Mouse (Mus musculus): ENCODE data around the gene Gpa33. TPM values are rescaled to one million over a fixed set of nuclear protein-coding genes. Genes with fewer than 3 reads are reported as not detected.

Gene Gpa33
- total and polyA plus RNA-seq, 2 experiments from 2014 or later, result 0.17 TPM; not detected in 1

- peak overlapping the region; percentile 25; the same call in 1 of the 2 replicates for H3K4me3 ChIP-seq (ENCODE audit: low read depth, low read length)
Measured at GRCm38 (mm10) chr1:166160569-166161445, 30.8 kb downstream of the Gpa33 start.

DNA sequence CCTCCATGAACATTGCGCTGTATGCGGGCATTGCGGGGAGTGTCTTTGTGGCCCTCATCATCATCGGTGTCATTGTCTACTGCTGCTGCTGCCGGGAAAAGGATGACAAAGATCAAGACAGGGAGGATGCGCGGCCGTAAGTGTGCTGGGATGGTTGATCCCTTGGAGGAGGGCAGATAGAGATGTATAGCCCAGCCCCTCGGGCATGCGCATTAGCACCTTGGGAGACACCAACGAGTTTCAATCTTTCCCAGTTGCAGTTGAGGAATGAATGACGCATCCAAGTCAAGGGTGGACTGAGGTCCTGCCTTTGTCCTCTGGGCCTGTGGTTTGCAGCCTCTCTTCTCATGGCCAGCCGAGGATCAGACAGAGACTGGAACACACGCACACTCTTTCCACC, 34.5 kb downstream of the Gpa33 start:
- Histone ChIP-seq H3K4me2 (ENCODE audit: low read depth, low read length, poor library complexity, severe bottlenecking) (no peak overlapping the region), H3K4me1 (ENCODE audit: insufficient read depth, low read length) (no peaks in the 10 kb centered on the region), H3K9ac (replicated peaks; ENCODE audit: low read length, poor library complexity, severe bottlenecking) (no peak overlapping the region), H3K4me3 (ENCODE audit: low read depth, low read length) (no peak overlapping the region), H3K27ac (ENCODE audit: low read depth, low read length) (no peak overlapping the region), H3K9me3 (ENCODE audit: low read length) (no peaks in the 10 kb centered on the region), H3K36me3 (ENCODE audit: insufficient read depth, low read length) (no peaks in the 10 kb centered on the region), H3K27me3 (ENCODE audit: insufficient read depth, low read length) (peaks cover 4% of the 10 kb centered on the region; the same call in 1 of the 2 replicates)
- 86% methylated on average over 14 of the region's 14 CpGs for WGBS
- no peak for TF ChIP-seq CTCF (IDR thresholded peaks at IDR 0.05)
- ATAC-seq (ENCODE audit: low FRiP score) (no peak), DNase-seq (ENCODE audit: low spot score) (no peak)

More at GRCm38 (mm10) chr1:166160569-166161445, 30.8 kb downstream of the Gpa33 start:
- DNase-seq (ENCODE audit: low spot score), result peak; percentile 83
- Histone ChIP-seq H3K9ac (replicated peaks; ENCODE audit: low read length, poor library complexity, severe bottlenecking) (0 out of 2 replicates have a peak overlapping the region, but pooled peaks have one; percentile 36), H3K36me3 (ENCODE audit: insufficient read depth, low read length) (no peaks in the 10 kb centered on the region), H3K4me1 (ENCODE audit: insufficient read depth, low read length) (no peaks in the 10 kb centered on the region), H3K27ac (ENCODE audit: low read depth, low read length) (no peak overlapping the region), H3K9me3 (ENCODE audit: low read length) (no peaks in the 10 kb centered on the region), H3K4me2 (ENCODE audit: low read depth, low read length, poor library complexity, severe bottlenecking) (peak overlapping the region; percentile 64), H3K27me3 (ENCODE audit: insufficient read depth, low read length) (peaks cover 6% of the 10 kb centered on the region; the same call in 1 of the 2 replicates)
- TF ChIP-seq CTCF (IDR thresholded peaks at IDR 0.05), result peak; percentile 97
- peak; percentile 51; the same call in 1 of the 2 replicates for ATAC-seq (ENCODE audit: low FRiP score)
- WGBS, result 17% methylated on average over 24 of the region's 24 CpGs

- TF ChIP-seq CTCF (IDR thresholded peaks at IDR 0.05), result no peak
- DNase-seq (ENCODE audit: low spot score), result no peak
- 93% methylated on average over 9 of the region's 9 CpGs for WGBS
- Histone ChIP-seq H3K9ac (replicated peaks; ENCODE audit: low read length, poor library complexity, severe bottlenecking) (no peak overlapping the region), H3K27me3 (ENCODE audit: insufficient read depth, low read length) (no peaks in the 10 kb centered on the region), H3K36me3 (ENCODE audit: insufficient read depth, low read length) (no peaks in the 10 kb centered on the region), H3K4me2 (ENCODE audit: low read depth, low read length, poor library complexity, severe bottlenecking) (no peak overlapping the region), H3K4me1 (ENCODE audit: insufficient read depth, low read length) (no peaks in the 10 kb centered on the region), H3K4me3 (ENCODE audit: low read depth, low read length) (no peak overlapping the region), H3K27ac (ENCODE audit: low read depth, low read length) (no peak overlapping the region), H3K9me3 (ENCODE audit: low read length) (no peaks in the 10 kb centered on the region)
- ATAC-seq (ENCODE audit: low FRiP score), result no peak
Measured at GRCm38 (mm10) chr1:166165159-166165558, 35.1 kb downstream of the Gpa33 start.

DNA sequence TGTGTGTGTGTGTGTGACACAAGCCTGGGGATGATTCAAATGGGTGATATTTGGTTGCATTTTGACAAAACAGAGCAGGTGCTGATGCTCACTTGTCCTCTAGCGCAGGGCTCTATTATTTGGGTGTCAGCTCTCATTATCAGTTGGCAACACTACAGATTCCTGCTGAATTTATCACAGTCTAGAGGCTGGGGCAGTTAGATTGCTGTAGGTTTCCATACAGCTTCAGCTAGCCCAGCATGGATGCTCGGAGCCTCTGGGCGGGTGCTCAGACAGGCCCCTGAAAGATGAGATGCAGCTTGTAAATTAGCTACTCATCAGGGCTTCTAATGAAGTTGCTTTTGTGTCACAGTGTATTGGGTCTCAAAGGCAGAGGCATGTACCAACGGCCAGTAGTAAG, 37.4 kb downstream of the Gpa33 start:
- no peaks in the 10 kb centered on the region for H3K4me1 ChIP-seq (ENCODE audit: insufficient read depth, low read length)
- H3K9ac ChIP-seq (replicated peaks; ENCODE audit: low read length, poor library complexity, severe bottlenecking), result no peak overlapping the region
- H3K27me3 ChIP-seq (ENCODE audit: insufficient read depth, low read length), result no peaks in the 10 kb centered on the region
- no peaks in the 10 kb centered on the region for H3K9me3 ChIP-seq (ENCODE audit: low read length)
- ATAC-seq (ENCODE audit: low FRiP score) (no peak), DNase-seq (ENCODE audit: low spot score) (no peak)
- TF ChIP-seq CTCF (IDR thresholded peaks at IDR 0.05), result no peak
- no peak overlapping the region for H3K4me3 ChIP-seq (ENCODE audit: low read depth, low read length)
- H3K36me3 ChIP-seq (ENCODE audit: insufficient read depth, low read length), result no peaks in the 10 kb centered on the region
- WGBS, result 72% methylated on average over 4 of the region's 4 CpGs
- H3K4me2 ChIP-seq (ENCODE audit: low read depth, low read length, poor library complexity, severe bottlenecking), result no peak overlapping the region
- H3K27ac ChIP-seq (ENCODE audit: low read depth, low read length), result no peak overlapping the region

DNA sequence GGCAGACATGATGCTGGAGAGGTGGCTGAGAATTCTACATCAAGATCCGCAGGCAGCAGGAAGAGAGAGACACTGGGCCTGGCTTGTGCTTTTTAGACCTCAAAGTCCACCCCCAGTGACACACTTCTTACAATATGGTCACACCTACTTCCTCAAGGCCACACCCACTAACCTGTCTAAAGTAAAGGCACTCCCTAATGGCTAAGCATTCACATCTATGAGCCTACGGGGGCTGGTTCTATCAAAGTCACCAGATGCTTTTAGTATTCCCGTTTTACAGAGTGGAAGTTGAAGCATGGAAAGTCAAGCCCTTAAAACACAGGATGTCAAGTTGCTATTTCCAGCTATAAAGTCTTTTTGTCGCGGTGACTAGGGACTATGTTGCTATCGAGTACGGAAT, 38.0 kb downstream of the Gpa33 start:
- TF ChIP-seq CTCF (IDR thresholded peaks at IDR 0.05), result no peak
- no peaks in the 10 kb centered on the region for H3K9me3 ChIP-seq (ENCODE audit: low read length)
- no peak for ATAC-seq (ENCODE audit: low FRiP score)
- no peak overlapping the region for H3K9ac ChIP-seq (replicated peaks; ENCODE audit: low read length, poor library complexity, severe bottlenecking)
- no peaks in the 10 kb centered on the region for H3K36me3 ChIP-seq (ENCODE audit: insufficient read depth, low read length)
- DNase-seq (ENCODE audit: low spot score), result no peak
- 95% methylated on average over 7 of the region's 7 CpGs for WGBS
- H3K27ac ChIP-seq (ENCODE audit: low read depth, low read length), result no peak overlapping the region
- no peak overlapping the region for H3K4me2 ChIP-seq (ENCODE audit: low read depth, low read length, poor library complexity, severe bottlenecking)
- H3K4me1 ChIP-seq (ENCODE audit: insufficient read depth, low read length), result no peaks in the 10 kb centered on the region
- no peaks in the 10 kb centered on the region for H3K27me3 ChIP-seq (ENCODE audit: insufficient read depth, low read length)
- no peak overlapping the region for H3K4me3 ChIP-seq (ENCODE audit: low read depth, low read length)

GRCm38 (mm10) chr1:166169713-166170112, 39.7 kb downstream of the Gpa33 start:
- WGBS, result 88% methylated on average over 7 of the region's 7 CpGs
- ATAC-seq (ENCODE audit: low FRiP score), result no peak
- no peak for DNase-seq (ENCODE audit: low spot score)
- Histone ChIP-seq H3K36me3 (ENCODE audit: insufficient read depth, low read length) (no peaks in the 10 kb centered on the region), H3K9ac (replicated peaks; ENCODE audit: low read length, poor library complexity, severe bottlenecking) (no peak overlapping the region), H3K27ac (ENCODE audit: low read depth, low read length) (no peak overlapping the region), H3K27me3 (ENCODE audit: insufficient read depth, low read length) (no peaks in the 10 kb centered on the region), H3K4me1 (ENCODE audit: insufficient read depth, low read length) (no peaks in the 10 kb centered on the region), H3K4me2 (ENCODE audit: low read depth, low read length, poor library complexity, severe bottlenecking) (no peak overlapping the region), H3K9me3 (ENCODE audit: low read length) (no peaks in the 10 kb centered on the region), H3K4me3 (ENCODE audit: low read depth, low read length) (no peak overlapping the region)
- TF ChIP-seq CTCF (IDR thresholded peaks at IDR 0.05), result no peak
